12 mouse cellular contexts compared by ENCODE assay signal in the genomic region with DNA sequence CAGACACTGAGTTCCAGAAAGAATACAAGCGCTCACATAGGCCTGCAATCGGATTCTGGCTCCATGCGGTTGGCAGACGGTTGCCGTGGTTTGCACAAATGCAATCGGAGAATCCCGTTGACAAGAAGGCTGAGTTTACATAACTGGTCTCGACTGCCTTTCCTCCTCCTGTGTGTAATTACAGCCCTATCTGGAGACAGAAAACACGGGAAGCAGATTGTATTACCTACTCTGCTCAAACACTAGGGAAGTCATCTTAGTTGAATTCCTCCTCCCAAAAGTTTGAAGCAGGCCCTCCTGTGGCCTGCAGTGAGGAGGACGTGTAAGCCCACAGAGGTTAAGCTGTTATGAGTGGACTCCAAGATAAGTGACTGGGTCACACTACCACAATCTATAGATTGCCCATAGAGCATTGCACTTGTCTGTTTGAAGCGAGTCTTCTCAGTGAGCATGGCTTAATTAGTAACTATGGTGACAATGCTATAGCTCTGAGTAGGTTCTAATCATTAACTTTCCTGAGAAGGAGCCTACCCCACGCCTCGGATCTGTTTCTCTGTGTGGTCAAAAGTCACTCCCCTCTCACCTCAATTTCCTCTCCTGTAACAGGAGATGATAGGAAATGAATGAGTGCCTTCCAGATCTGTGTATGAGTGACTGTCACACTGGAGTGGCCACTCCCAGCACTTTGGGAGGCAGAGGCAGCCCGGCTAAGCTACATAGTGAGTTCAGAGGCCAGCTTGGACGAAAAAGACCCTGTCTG. TPM values are rescaled to one million over a fixed set of nuclear protein-coding genes. Genes with fewer than 3 reads are reported as not detected.
A peak's percentile ranks its signal among the peaks of the same experiment; 100 is the strongest.
DNase-seq lines count a peak whose midpoint lies in the region; ATAC-seq lines count a peak whose summit lies in the region.
"Had no signal": no experiment of that assay in that cellular context is flagged by ENCODE, and none has a peak within 500 bp of the region (broad histone marks: within the 10 kb centered on the region; RNA-seq: fewer than 3 reads in every experiment).

No protein-coding gene starts in this region.

- H3K4me2 ChIP-seq in liver, embryonic 12.5 days, result no peak overlapping the region

- peaks cover 4% of the 10 kb centered on the region; the same call in 1 of the 2 replicates for H3K4me1 ChIP-seq in liver, embryonic 12.5 days
- peaks cover 24% of the 10 kb centered on the region for H3K4me1 ChIP-seq in heart, embryonic 10.5 days

- peak; percentile 20 for DNase-seq in retina, embryonic 14.5 days (ENCODE audit: low spot score)
- DNase-seq in retina, postnatal 1 day, result no peak
- DNase-seq in kidney, adult 18-20 months, result peak; percentile 38
- no peak for DNase-seq in thymus, adult 18-20 months
- no peak for DNase-seq in heart, embryonic 10.5 days (ENCODE audit: low spot score)
- no peak for DNase-seq in gastrocnemius, postnatal 25 days
- DNase-seq: adrenal gland, postnatal 10 days; heart, adult 11 months; lung, postnatal 4 days; thymus, postnatal 14 days had no signal

- H3K36me3 ChIP-seq in liver, embryonic 12.5 days, result no peaks in the 10 kb centered on the region
- H3K36me3 ChIP-seq in heart, embryonic 10.5 days, result no peaks in the 10 kb centered on the region

- peak overlapping the region; percentile 4; the same call in 1 of the 2 replicates for H3K27ac ChIP-seq in liver, embryonic 12.5 days
- H3K27ac ChIP-seq in heart, embryonic 10.5 days, result no peak overlapping the region

- ATAC-seq in liver, embryonic 12.5 days, result peak; percentile 66
- no peak for ATAC-seq in activated CD4-positive, CD25-positive, alpha-beta regulatory T cell, adult 4 months

- 61% methylated on average over 15 of the region's 15 CpGs for WGBS in liver, embryonic 12.5 days (ENCODE audit: insufficient replicate concordance)
- WGBS in heart, embryonic 10.5 days, result 74% methylated on average over 15 of the region's 15 CpGs

- H3K9ac ChIP-seq in liver, embryonic 12.5 days, result no peak overlapping the region

- H3K27me3 ChIP-seq in liver, embryonic 12.5 days (replicated peaks), result no peaks in the 10 kb centered on the region
- no peaks in the 10 kb centered on the region for H3K27me3 ChIP-seq in heart, embryonic 10.5 days (ENCODE audit: insufficient read depth, poor library complexity, severe bottlenecking)

- H3K4me3 ChIP-seq in liver, embryonic 12.5 days, result no peak overlapping the region
- H3K4me3 ChIP-seq in heart, embryonic 10.5 days, result no peak overlapping the region

- peaks cover 3% of the 10 kb centered on the region; the same call in 1 of the 2 replicates for H3K9me3 ChIP-seq in liver, embryonic 12.5 days (replicated peaks)
- H3K9me3 ChIP-seq in heart, embryonic 10.5 days, result no peaks in the 10 kb centered on the region

RNA-seq across cellular contexts. Expression of gene Bend3, which starts 37.5 kb away (rescaled TPM):
- polyA plus RNA-seq in liver, embryonic 12.5 days (2016; fragmentation: Nextera tagmentation; extraction: Ambion mirVana), result 3.0 and 4.2 TPM in 2 replicates
- polyA plus RNA-seq in heart, embryonic 10.5 days (2016; fragmentation: Nextera tagmentation; extraction: Ambion mirVana), result 5.4 and 5.8 TPM in 2 replicates
- polyA plus RNA-seq in activated CD4-positive, CD25-positive, alpha-beta regulatory T cell, adult 4 months (2017; shearing (Covaris generic)), result 1 to 10 TPM; 1.0 to 1.5 TPM
- total RNA-seq in gastrocnemius, postnatal 25 days (2021), result 1 to 10 TPM; 2.9 to 3.6 TPM

Comparison
In these comparisons a context has a peak if more than half of its experiments do, and no peak if none do; other contexts are left out.
1. DNase-seq: peak in retina, embryonic 14.5 days (single experiment) and kidney, adult 18-20 months (single experiment); none in retina, postnatal 1 day (single experiment), thymus, adult 18-20 months (0 of 2), heart, embryonic 10.5 days (single experiment) and gastrocnemius, postnatal 25 days (single experiment).